In genomic region chr11:97487656-97488055, GRCm38 (mm10) we compare ENCODE assay signal across 19 mouse cellular contexts. TPM values are rescaled to one million over a fixed set of nuclear protein-coding genes. Genes with fewer than 3 reads are reported as not detected.
DNase-seq lines count a peak whose midpoint lies in the region.
"Had no signal": no experiment of that assay in that cellular context is flagged by ENCODE, and none has a peak within 500 bp of the region (broad histone marks: within the 10 kb centered on the region; RNA-seq: fewer than 3 reads in every experiment).

No protein-coding gene starts in this region.

- DNase-seq in thymus, postnatal 0 days (ENCODE audit: low spot score): peak; percentile 48
- no peak for DNase-seq in thymus, adult 18-20 months
- peak; percentile 47 to 55 for DNase-seq in B cell, adult 2 months
- peak; percentile 39 for DNase-seq in thymus, postnatal 25 days
- no peak for DNase-seq in right cerebral cortex, postnatal 36 days (ENCODE audit: low spot score in 2 of 2)
- DNase-seq in c-Kit-positive CD71-positive TER-119-positive erythroid progenitor cells, embryonic 14.5 days (ENCODE audit: low spot score): no peak
- DNase-seq: adrenal gland, postnatal 10 days; adrenal gland, postnatal 36 days; cerebellum, adult 11 months; cerebellum, adult 2 months; cerebellum, adult 9-11 months; cerebellum, postnatal 25 days; forebrain, postnatal 0 days; gastrocnemius, adult 2 months; gastrocnemius, postnatal 14 days; heart, adult 11 months had no signal

RNA-seq across cellular contexts. Expression of gene 4933428G20Rik, which starts 12.5 kb away (rescaled TPM):
- 0.09 and 0.12 TPM in 2 replicates for polyA plus RNA-seq in thymus, postnatal 0 days (2015; fragmentation: Nextera tagmentation; extraction: Ambion mirVana)
- polyA plus RNA-seq: cerebellum, adult 2 months; forebrain, embryonic 14.5 days; G1E; heart, embryonic 14.5 days had no signal

Comparison
In these comparisons a context has a peak if more than half of its experiments do, and no peak if none do; other contexts are left out.
1. DNase-seq: peak in thymus, postnatal 0 days (single experiment), B cell, adult 2 months (2 of 2) and thymus, postnatal 25 days (single experiment); none in thymus, adult 18-20 months (0 of 2), right cerebral cortex, postnatal 36 days (0 of 2) and c-Kit-positive CD71-positive TER-119-positive erythroid progenitor cells, embryonic 14.5 days (single experiment).